Mouse (Mus musculus) liver, adult 2 months (tissue): Measurements from ENCODE around the gene Polr2j.

ENCODE experiments used
- CTCF ChIP-seq: fragments of 200-500 bp; IDR thresholded peaks from 2 replicates; pipeline ENCODE4 v1.5.1; 2011; ENCODE audit warnings: low read depth, low read length, control low read depth
- POLR2A ChIP-seq: fragments of 200-500 bp; IDR thresholded peaks from 2 replicates; pipeline ENCODE4 v1.6.1; 2011; ENCODE audit warnings: low read length, control low read depth; ENCODE audit not compliant: insufficient read depth; ENCODE audit errors: extremely low read depth

GRCm38 (mm10) chr5:136077001-136077550 lies 39.4 kb upstream of the Polr2j start:
- TF ChIP-seq POLR2A: no peak
- no peak for TF ChIP-seq CTCF
